Mouse (Mus musculus): ENCODE data around the gene Sugp2. TPM values are rescaled to one million over a fixed set of nuclear protein-coding genes. Genes with fewer than 3 reads are reported as not detected.
A peak's percentile ranks its signal among the peaks of the same experiment; 100 is the strongest.

Gene Sugp2
- polyA plus RNA-seq, 1 experiment, result 28.9 TPM

DNA sequence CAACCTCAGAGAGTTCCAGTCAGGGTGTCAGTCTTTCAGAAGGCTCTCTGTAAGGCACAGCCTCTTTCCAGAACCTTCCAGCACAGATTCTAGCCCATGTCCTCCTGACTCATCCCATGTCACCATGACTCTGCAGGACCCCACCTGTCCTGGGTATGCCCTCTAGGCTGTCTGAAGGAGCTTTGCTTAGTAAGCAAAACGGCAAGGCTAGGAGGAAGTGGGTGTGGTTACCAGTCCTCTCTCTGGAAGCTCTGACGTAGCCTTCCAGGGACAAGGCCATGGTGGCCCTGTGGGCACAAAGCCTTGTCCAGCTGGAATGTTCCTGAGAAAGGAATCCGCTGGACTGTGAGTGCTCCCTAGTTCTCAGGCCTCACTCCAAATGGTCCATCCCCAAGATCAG, 38.9 kb downstream of the Sugp2 start:
- Histone ChIP-seq H3K4me3 (ENCODE audit: insufficient read depth, low read length) (no peak overlapping the region), H3K27ac (ENCODE audit: insufficient read depth, low read length) (no peak overlapping the region), H3K4me1 (ENCODE audit: control insufficient read depth, insufficient read depth, low read length) (no peaks in the 10 kb centered on the region)
- TF ChIP-seq POLR2A (IDR thresholded peaks at IDR 0.05; ENCODE audit: low read depth, low read length) (no peak), CTCF (IDR thresholded peaks at IDR 0.05; ENCODE audit: borderline replicate concordance, insufficient read depth, low read length) (no peak)

DNA sequence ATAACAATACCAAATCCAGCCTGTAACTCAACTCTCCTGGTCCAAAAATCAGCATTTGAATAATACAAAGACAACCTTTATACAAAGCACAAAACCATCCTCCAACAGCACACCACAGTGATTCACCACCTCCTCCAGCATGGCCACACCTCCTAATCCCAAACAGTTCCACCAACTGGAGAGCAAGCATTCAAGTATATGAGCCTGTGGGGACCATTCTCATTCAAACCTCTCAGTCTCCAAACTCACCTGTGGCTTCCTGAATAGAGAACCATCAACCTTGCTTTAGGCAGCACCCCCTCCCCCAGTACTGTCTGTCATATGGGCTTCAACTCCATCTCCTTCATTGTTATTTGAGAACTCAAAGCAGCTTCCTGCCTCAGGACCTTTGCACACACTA, 40.3 kb downstream of the Sugp2 start:
- no peak overlapping the region for H3K4me3 ChIP-seq (ENCODE audit: insufficient read depth, low read length)
- H3K27ac ChIP-seq (ENCODE audit: insufficient read depth, low read length), result no peak overlapping the region
- no peaks in the 10 kb centered on the region for H3K4me1 ChIP-seq (ENCODE audit: control insufficient read depth, insufficient read depth, low read length)
- TF ChIP-seq POLR2A (IDR thresholded peaks at IDR 0.05; ENCODE audit: low read depth, low read length) (no peak), CTCF (IDR thresholded peaks at IDR 0.05; ENCODE audit: borderline replicate concordance, insufficient read depth, low read length) (no peak)

DNA sequence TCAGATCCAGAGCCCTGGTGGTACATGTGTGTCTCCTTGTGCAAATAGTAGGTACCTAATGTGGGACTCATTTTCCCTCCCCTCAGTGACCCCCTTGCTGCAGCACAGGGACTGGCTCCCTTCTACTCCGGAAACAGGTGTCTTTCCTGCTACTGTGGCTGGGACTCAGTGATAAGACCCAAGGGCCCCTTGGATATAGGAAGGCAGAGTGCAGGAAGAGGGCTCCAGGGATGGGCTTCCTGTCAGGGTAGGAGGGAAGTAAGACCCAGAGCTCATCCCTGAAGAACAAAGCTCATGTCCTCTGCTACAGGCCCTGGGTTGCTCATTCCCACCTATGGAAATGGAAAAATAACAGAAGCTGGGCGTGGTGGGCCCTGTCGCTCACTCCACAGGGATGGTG, 42.5 kb downstream of the Sugp2 start:
- Histone ChIP-seq H3K4me1 (ENCODE audit: control insufficient read depth, insufficient read depth, low read length) (no peaks in the 10 kb centered on the region), H3K4me3 (ENCODE audit: insufficient read depth, low read length) (no peak overlapping the region), H3K27ac (ENCODE audit: insufficient read depth, low read length) (no peak overlapping the region)
- no peak for TF ChIP-seq POLR2A (IDR thresholded peaks at IDR 0.05; ENCODE audit: low read depth, low read length)
- TF ChIP-seq CTCF (IDR thresholded peaks at IDR 0.05; ENCODE audit: borderline replicate concordance, insufficient read depth, low read length), result no peak

DNA sequence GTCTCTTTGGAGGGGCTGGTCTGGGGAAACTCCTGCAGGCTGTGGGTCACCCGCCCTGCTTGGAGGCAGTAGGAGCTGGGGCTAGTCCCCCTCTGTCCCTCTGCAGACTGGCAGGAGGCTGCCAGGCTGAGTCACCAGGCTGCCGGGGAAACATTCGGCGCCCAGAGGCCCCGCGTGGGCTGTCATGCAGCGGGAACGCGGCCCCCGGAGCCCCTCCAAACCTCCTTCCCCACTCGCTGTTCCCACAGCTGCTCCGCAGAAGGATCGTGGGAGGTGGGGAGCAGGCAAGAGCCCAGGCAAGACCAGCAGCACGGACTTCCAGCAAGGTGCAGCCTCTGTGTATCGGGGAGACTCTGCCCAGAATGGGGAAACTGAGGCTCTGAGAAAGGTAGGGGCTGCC, 44.1 kb downstream of the Sugp2 start:
- no peaks in the 10 kb centered on the region for H3K4me1 ChIP-seq (ENCODE audit: control insufficient read depth, insufficient read depth, low read length)
- TF ChIP-seq CTCF (IDR thresholded peaks at IDR 0.05; ENCODE audit: borderline replicate concordance, insufficient read depth, low read length), result no peak
- TF ChIP-seq POLR2A (IDR thresholded peaks at IDR 0.05; ENCODE audit: low read depth, low read length), result no peak
- H3K27ac ChIP-seq (ENCODE audit: insufficient read depth, low read length), result no peak overlapping the region
- no peak overlapping the region for H3K4me3 ChIP-seq (ENCODE audit: insufficient read depth, low read length)

DNA sequence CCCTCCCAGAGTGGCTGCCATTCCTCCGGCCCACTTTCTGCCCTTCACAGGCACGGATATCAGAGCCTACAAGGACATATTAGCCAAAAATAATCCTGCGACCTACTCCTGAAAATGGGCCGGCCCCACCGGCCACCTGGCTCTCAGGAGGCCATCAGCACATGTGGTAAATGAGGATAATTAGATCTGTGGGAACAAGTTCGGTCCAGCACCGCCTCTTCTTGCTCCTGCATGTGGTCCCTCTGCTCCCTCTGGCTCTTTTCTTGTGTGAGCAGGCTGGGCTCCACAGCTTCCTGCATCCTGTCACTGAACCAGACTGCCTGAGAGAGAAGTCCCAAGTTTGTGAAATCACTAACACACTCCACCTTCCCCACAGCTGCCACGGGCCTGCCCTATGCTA, 45.2 kb downstream of the Sugp2 start:
- no peak overlapping the region for H3K27ac ChIP-seq (ENCODE audit: insufficient read depth, low read length)
- no peaks in the 10 kb centered on the region for H3K4me1 ChIP-seq (ENCODE audit: control insufficient read depth, insufficient read depth, low read length)
- TF ChIP-seq POLR2A (IDR thresholded peaks at IDR 0.05; ENCODE audit: low read depth, low read length) (no peak), CTCF (IDR thresholded peaks at IDR 0.05; ENCODE audit: borderline replicate concordance, insufficient read depth, low read length) (no peak)
- no peak overlapping the region for H3K4me3 ChIP-seq (ENCODE audit: insufficient read depth, low read length)

DNA sequence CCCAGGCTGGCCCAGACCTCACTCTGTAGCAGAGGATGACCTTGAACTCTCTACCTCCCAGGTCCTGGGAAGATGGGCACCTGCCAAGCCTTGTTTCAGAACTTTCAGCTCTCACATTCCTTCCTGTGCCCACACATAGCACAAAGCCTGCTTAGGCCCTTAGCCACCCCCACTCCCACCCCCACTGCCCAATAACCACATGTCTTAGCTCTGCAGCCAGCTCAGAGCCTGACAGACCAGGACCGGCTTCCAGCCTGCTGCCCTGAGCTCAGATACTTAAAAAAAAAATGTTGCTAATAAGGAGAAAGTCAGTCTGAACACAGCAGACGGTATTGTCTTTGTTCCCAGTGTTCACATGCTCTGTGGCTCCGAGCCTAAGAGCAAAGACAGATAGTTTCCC, 47.0 kb downstream of the Sugp2 start:
- H3K27ac ChIP-seq (ENCODE audit: insufficient read depth, low read length), result no peak overlapping the region
- no peaks in the 10 kb centered on the region for H3K4me1 ChIP-seq (ENCODE audit: control insufficient read depth, insufficient read depth, low read length)
- TF ChIP-seq CTCF (IDR thresholded peaks at IDR 0.05; ENCODE audit: borderline replicate concordance, insufficient read depth, low read length) (no peak), POLR2A (IDR thresholded peaks at IDR 0.05; ENCODE audit: low read depth, low read length) (no peak)
- no peak overlapping the region for H3K4me3 ChIP-seq (ENCODE audit: insufficient read depth, low read length)

DNA sequence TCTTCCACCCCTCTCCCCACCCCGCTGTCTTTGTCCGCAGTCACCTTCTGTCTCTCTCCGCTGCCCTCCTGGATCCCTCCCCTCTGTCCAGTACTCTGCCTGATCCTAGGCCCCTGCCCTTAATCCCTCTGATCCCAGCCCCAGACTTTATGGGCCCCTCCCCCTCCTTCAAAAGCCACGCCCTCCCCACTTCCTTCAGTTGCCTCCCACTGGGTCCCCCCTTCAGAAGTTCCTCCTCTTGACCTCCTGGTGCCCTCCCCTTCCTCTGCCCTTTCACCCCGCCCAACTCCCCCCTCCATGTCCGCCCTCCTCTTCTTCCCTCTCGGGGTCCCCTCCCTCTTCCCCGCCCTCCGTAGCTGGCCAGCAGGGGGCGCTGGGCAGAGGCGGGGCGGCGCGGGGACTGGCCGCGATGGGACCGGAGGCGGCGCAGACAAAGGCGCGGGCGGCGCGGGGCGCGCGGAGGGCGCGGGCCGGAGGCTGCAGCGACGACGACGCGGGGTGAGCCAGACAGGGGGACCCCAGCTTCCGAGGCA, 48.6 kb downstream of the Sugp2 start, which contains the start of gene Homer3:
Gene Homer3, plus strand, starts transcription at position 225 of the 533 bp plus-strand sequence.
- H3K27ac ChIP-seq (ENCODE audit: insufficient read depth, low read length), result peak within 1 kb of the TSS; percentile 29
- peak within 1 kb of the TSS; percentile 70 for H3K4me3 ChIP-seq (ENCODE audit: insufficient read depth, low read length)
- no peaks in the 10 kb centered on the region for H3K4me1 ChIP-seq (ENCODE audit: control insufficient read depth, insufficient read depth, low read length)
- TF ChIP-seq CTCF (IDR thresholded peaks at IDR 0.05; ENCODE audit: borderline replicate concordance, insufficient read depth, low read length) (peak; percentile 44; the same call in 1 of the 2 replicates), POLR2A (IDR thresholded peaks at IDR 0.05; ENCODE audit: low read depth, low read length) (peak; percentile 77)

DNA sequence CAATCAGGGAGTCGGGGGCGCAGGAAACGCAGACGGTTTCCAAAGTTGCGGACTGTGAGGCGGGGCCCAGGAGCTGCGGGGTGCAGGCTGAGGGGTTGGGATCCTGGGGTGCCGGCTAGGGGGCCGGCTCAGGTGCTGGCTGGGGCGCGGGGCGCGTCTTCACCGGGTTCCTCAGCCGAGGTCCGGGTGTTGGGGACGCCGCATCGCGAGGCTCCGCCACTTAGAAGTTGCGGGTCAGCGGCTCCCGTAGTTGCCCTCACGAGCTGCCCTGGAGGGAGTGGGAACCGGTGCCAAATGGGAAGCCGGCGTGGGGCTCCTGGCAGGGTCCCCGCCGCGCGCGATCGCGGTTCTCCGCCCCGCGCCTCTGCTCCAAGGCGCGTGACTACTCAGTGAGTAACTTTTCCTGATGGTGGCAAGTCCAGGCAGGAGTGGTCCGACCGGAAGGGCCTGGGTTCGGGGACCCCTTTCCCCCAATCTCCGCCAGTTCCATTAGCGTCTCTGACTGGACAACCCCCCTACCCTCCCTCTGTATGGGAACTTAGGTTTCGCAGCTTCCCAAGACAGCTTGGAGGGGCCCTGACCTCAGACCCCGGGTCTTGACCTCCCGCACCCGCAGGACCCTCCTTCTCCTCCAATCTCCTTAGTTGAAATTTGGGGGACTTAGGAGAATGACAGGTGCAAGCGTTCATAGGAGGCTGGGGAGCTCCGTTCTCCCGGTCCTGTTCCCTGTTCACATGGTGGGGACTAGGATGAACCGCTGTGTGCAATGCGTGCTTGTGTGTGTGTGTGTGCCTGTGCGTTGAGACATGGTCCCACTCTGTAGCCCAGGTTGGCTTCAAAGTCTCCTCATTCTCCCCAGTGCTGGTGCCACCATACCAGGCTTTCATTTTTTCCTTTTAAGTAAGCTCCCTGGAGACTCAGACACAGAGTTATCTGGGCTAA, 49.4 kb downstream of the Sugp2 start:
- H3K4me1 ChIP-seq (ENCODE audit: control insufficient read depth, insufficient read depth, low read length), result no peaks in the 10 kb centered on the region
- TF ChIP-seq CTCF (IDR thresholded peaks at IDR 0.05; ENCODE audit: borderline replicate concordance, insufficient read depth, low read length) (no peak), POLR2A (IDR thresholded peaks at IDR 0.05; ENCODE audit: low read depth, low read length) (peak; percentile 7; the same call in 1 of the 2 replicates)

DNA sequence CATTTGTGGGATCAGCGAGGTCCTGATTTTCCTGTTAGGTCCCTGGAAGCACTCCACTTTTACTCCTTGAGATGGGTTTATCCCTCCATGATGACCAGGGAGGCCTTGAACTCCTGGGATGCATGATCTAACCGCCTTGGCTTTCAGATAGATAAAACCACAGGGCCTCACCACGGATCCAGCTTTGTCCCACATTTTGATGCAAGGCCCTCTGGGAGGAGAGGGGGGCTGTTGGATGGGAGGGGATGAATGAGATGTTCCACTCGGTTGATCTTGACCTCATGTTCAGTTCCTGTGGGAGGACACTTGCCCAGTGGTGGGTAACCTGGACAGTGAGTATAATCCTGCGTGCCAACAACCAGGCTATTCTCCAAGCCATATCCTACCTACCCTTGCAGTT, 50.4 kb downstream of the Sugp2 start:
- TF ChIP-seq CTCF (IDR thresholded peaks at IDR 0.05; ENCODE audit: borderline replicate concordance, insufficient read depth, low read length) (no peak), POLR2A (IDR thresholded peaks at IDR 0.05; ENCODE audit: low read depth, low read length) (no peak)
- H3K4me1 ChIP-seq (ENCODE audit: control insufficient read depth, insufficient read depth, low read length), result no peaks in the 10 kb centered on the region
- H3K27ac ChIP-seq (ENCODE audit: insufficient read depth, low read length), result no peak overlapping the region
- H3K4me3 ChIP-seq (ENCODE audit: insufficient read depth, low read length), result peak overlapping the region; percentile 7; the same call in 1 of the 2 replicates

More for the DNA sequence above, 49.4 kb downstream of the Sugp2 start:
- Histone ChIP-seq H3K27ac (ENCODE audit: insufficient read depth, low read length) (peak overlapping the region; percentile 29), H3K4me3 (ENCODE audit: insufficient read depth, low read length) (peak overlapping the region; percentile 70)

DNA sequence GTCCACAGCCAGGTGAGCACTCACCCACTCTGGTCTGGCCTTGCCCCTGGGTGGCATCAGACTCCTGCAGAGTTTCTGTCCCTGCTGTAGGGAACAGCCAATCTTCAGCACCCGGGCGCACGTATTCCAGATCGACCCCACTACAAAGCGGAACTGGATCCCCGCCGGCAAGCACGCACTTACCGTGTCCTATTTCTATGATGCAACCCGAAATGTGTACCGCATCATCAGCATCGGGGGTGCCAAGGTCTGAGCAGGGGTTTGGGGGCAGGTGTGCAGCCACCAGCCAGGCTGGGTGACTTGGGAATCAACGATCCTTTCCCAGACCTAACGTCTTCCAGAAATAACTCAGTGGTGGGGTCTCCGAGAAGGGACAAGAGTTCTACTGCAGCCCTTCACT, 51.3 kb downstream of the Sugp2 start:
- TF ChIP-seq CTCF (IDR thresholded peaks at IDR 0.05; ENCODE audit: borderline replicate concordance, insufficient read depth, low read length), result no peak
- TF ChIP-seq POLR2A (IDR thresholded peaks at IDR 0.05; ENCODE audit: low read depth, low read length), result no peak
- H3K4me1 ChIP-seq (ENCODE audit: control insufficient read depth, insufficient read depth, low read length), result no peaks in the 10 kb centered on the region
- H3K27ac ChIP-seq (ENCODE audit: insufficient read depth, low read length), result no peak overlapping the region
- no peak overlapping the region for H3K4me3 ChIP-seq (ENCODE audit: insufficient read depth, low read length)

Data from embryonic fibroblast, embryonic 13.5 days (primary cell).